Mouse (Mus musculus) neutrophil, adult 59 days (primary cell): ENCODE results near the gene Mst1r. TPM values are rescaled to one million over a fixed set of nuclear protein-coding genes. Genes with fewer than 3 reads are reported as not detected.

ENCODE experiments used
- total RNA-seq, 2 experiments: library from RNA; stranded (reverse); gene quantifications; 1 replicate in 1 of 2; 2 replicates in 1 of 2; pipeline ENCODE4 v1.2.4; 2023

Mst1r gene
- total RNA-seq: 1 to 10 TPM; 1.1 to 3.0 TPM

DNA sequence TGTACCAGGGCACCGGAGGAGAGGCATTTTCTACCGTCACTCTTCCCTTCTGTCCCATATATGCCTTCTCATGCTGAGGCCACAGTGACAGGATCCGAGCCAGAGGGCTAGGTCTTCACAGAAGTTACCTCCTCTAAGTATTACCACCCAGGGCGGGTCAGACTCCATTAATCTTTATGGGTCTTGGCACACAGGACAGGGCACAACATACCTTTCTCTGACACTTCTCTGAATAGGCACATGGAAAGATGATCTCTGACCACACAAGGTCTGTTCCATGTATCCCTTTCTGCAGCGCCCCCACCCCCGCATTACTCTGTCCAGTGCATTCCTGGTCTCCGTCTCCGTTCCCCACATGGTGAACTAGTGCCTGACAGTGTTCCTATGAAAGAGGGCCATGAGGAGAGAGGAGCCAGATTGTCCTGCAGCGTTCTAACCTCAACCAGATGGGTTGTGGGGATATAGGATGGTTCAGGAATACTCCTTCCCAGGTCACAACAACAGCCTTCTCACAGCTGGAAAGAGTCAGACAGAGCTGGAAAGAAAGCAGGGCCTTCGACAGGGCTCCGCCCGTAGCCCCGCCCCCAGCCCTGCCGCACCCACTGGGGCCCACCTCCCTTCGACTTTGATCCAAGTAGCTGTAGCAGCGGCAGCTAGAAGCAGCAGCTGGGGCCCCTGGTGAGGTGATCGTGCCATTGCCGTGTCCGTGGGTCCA is at the start of gene Mst1r:
TSS of gene Mst1r (plus strand) at position 622 of the 715 bp plus-strand sequence.

DNA sequence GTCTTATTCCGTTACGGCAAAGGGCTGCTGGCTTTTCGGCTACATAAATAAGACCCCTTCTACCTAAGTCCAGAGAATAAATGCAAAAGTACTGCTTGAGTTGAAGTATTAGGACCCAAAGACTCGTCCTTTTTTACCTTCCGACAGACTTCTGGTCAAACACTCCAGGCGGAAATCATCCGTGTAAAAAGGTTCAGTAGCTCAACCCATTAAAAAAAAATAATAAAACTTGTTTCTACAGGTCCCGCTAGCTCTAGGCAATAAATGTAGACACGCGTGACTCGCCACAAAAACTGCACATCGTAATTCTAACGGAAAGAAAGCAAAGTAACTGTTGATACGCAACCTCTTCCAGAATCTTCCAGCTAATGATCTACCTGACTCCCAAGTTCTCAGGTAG is 33.5 kb upstream of the Mst1r start, which contains the start of gene Rbm6:
TSS of gene Rbm6 (minus strand) at position 101 of the 400 bp plus-strand sequence.

DNA sequence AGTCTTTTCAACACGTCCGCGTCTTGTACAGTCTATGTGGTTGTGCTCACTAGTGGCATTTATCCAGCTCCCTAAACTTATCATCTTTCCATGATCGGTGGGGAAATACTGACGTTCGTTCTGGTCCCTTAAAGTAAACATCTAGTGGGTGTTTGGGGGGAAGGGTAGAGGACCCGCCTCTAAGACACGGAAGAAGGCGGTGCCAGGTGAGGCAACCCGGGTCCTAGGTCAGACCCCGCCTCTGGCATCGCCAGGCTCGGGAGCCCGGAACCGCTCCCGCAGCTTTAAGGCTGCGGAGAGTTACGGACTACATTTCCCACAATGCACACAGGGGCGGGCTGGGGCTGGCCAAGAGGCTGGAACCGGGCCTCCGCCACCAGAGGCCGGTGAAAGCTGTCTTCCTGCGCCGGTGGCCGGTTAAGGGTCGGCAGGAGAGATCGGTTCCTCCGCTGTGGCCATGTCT is 18.8 kb upstream of the Mst1r start, which contains the start of gene Mon1a:
TSS of gene Mon1a (plus strand) at position 348 of the 463 bp plus-strand sequence.

DNA sequence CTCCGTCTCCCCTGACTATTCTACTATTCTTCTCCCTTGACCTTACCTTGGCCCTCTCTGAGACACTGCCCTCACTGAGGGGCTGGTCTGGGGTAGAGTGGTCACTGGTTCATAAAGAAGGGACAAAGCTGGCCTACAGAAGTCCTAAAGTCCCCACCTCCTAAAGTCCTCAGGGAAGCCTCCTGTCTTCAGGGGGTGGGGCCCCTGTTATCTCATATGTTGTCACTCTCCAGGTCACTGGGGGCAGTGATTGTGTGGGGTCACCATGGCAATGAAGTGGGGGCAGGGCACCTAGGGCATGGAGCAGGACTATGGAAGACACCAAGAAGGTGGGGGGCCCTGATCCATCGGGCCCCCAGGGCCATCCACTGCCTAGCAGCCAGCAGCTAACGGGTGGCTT is 21.5 kb downstream of the Mst1r start, which contains the start of gene Actl11:
TSS of gene Actl11 (plus strand) at position 301 of the 400 bp plus-strand sequence.

DNA sequence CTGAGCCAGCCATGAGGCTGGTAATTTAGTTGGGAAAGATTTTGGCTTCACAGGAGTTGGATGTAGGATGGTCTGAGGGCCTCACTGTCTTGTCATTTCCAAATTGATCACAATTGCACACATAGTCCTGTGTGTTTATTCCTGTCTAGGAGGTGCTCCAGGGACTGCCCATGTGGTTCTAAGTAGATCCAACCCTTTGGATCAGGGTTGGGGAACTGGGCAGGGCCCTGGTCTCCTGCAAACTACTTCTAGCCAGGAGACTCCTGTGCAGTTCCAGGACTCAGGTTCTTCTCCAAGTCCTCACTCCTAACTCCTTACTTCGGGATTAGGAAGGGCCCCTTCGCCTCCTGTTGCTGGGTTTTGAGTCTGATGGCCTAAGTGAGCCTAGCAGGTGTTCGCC is 28.7 kb downstream of the Mst1r start, which contains the start of gene Camkv:
TSS of gene Camkv (plus strand) at position 301 of the 400 bp plus-strand sequence.

DNA sequence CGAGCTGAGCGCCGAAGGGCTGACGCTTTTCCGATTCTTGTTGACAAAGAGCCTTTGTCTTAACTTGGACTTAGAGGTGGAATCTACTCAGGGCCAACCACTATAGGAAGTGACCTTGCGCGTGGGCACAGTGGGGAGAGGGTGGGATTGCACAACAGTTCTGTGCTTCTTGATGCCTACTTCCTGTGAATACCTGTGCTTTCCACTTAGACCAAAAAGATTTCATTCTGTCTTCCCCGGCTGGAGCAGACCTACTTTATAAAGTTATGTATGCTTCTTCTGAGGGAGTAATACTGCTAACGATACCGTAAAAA is 43.2 kb downstream of the Mst1r start, which contains the start of gene Traip:
TSS of gene Traip (plus strand) at position 215 of the 314 bp plus-strand sequence.

Other genes with a start within 250 kb of the Mst1r start
- gene Slc38a3, start 237.3 kb upstream of the Mst1r start, total RNA-seq: not detected
- gene Gnat1, start 227.2 kb upstream of the Mst1r start, total RNA-seq: not detected
- under 1 TPM in 1 of 2 experiments, not detected in 1; 0.53 TPM for gene Sema3f, start 196.4 kb upstream of the Mst1r start, total RNA-seq
- 100 to 1,000 TPM; 165 to 173 TPM for gene Rbm5, start 135.9 kb upstream of the Mst1r start, total RNA-seq
- gene Rbm6, start 33.6 kb upstream of the Mst1r start, total RNA-seq: 10 to 100 TPM; 57.7 to 60.7 TPM
- gene Mon1a, start 18.7 kb upstream of the Mst1r start, total RNA-seq: 10 to 100 TPM in 1 of 2 experiments, 1 to 10 TPM in 1; 9.4 to 11.4 TPM
- not detected for gene Actl11, start 21.6 kb downstream of the Mst1r start, total RNA-seq
- not detected for gene Camkv, start 28.8 kb downstream of the Mst1r start, total RNA-seq
- 10 to 100 TPM; 13.2 to 15.8 TPM for gene Traip, start 43.3 kb downstream of the Mst1r start, total RNA-seq
- 10 to 100 TPM; 69.2 to 70.8 TPM for gene Uba7, start 68.6 kb downstream of the Mst1r start, total RNA-seq
- gene Gm20661, start 76.2 kb downstream of the Mst1r start, total RNA-seq: not detected
- gene Inka1, start 79.0 kb downstream of the Mst1r start, total RNA-seq: 1 to 10 TPM; 1.9 to 3.2 TPM
- gene Cdhr4, start 85.6 kb downstream of the Mst1r start, total RNA-seq: under 1 TPM in 1 of 2 experiments, not detected in 1; 0.42 TPM
- not detected for gene Gm20662, start 89.5 kb downstream of the Mst1r start, total RNA-seq
- 100 to 1,000 TPM; 111 to 126 TPM for gene Ip6k1, start 95.6 kb downstream of the Mst1r start, total RNA-seq
- gene Gmppb, start 142.4 kb downstream of the Mst1r start, total RNA-seq: 10 to 100 TPM; 20.3 to 21.2 TPM
- 1 to 10 TPM; 3.6 to 4.7 TPM for gene Amigo3, start 146.3 kb downstream of the Mst1r start, total RNA-seq
- gene Mst1, start 173.6 kb downstream of the Mst1r start, total RNA-seq: under 1 TPM in 1 of 2 experiments, not detected in 1; 0.20 TPM
- 10 to 100 TPM; 61.5 to 70.0 TPM for gene Rnf123, start 176.5 kb downstream of the Mst1r start, total RNA-seq
- gene Apeh, start 187.7 kb downstream of the Mst1r start, total RNA-seq: 10 to 100 TPM; 43.3 to 53.5 TPM